Mouse (Mus musculus) cerebral cortex, adult 2 months (tissue): ENCODE data around the gene Lrpap1.

Experiments
- WGBS: fragments of 180-500 bp; shearing (Covaris S2); methylation state at CpG from one replicate; pipeline ENCODE4 v1.1.7; 2018; 5-methylcytosine and 5-hydroxymethylcytosine counted together

Gene Lrpap1

GRCm38 (mm10) chr5:35120024-35120423, 14.5 kb upstream of the Lrpap1 start:
- WGBS = 57% methylated on average over 8 of the region's 8 CpGs

- WGBS = 96% methylated on average over 2 of the region's 2 CpGs
Measured at GRCm38 (mm10) chr5:35118418-35118817, 12.9 kb upstream of the Lrpap1 start.

GRCm38 (mm10) chr5:35117633-35118032, 12.1 kb upstream of the Lrpap1 start:
- WGBS = 83% methylated on average over 3 of the region's 3 CpGs

GRCm38 (mm10) chr5:35116002-35116401, 10.4 kb upstream of the Lrpap1 start:
- WGBS = 90% methylated on average over 3 of the region's 3 CpGs

- WGBS = 53% methylated on average over 4 of the region's 4 CpGs
Measured at GRCm38 (mm10) chr5:35112444-35112843, 6.9 kb upstream of the Lrpap1 start.

GRCm38 (mm10) chr5:35105922-35106298, 344 bp upstream of the Lrpap1 start:
- WGBS = 5% methylated on average over 11 of the region's 11 CpGs

- 59% methylated on average over 8 of the region's 8 CpGs for WGBS
Measured at GRCm38 (mm10) chr5:35104183-35104959, 1.2 kb downstream of the Lrpap1 start.

- 94% methylated on average over 2 of the region's 2 CpGs for WGBS
Measured at GRCm38 (mm10) chr5:35103528-35103927, 2.0 kb downstream of the Lrpap1 start.

GRCm38 (mm10) chr5:35103086-35103485, 2.5 kb downstream of the Lrpap1 start:
- WGBS = 77% methylated on average over 8 of the region's 8 CpGs

GRCm38 (mm10) chr5:35091636-35092035, 13.9 kb downstream of the Lrpap1 start:
- 87% methylated on average over 3 of the region's 3 CpGs for WGBS

- WGBS = 86% methylated on average over 5 of the region's 5 CpGs
Measured at GRCm38 (mm10) chr5:35089614-35089963, 16.0 kb downstream of the Lrpap1 start.

- 65% methylated on average over 9 of the region's 9 CpGs for WGBS
Measured at GRCm38 (mm10) chr5:35088785-35089613, 16.6 kb downstream of the Lrpap1 start.

GRCm38 (mm10) chr5:35084913-35085312, 20.7 kb downstream of the Lrpap1 start:
- WGBS = 70% methylated on average over 3 of the region's 3 CpGs

- 76% methylated on average over 18 of the region's 18 CpGs for WGBS
Measured at GRCm38 (mm10) chr5:35079101-35079500, 26.5 kb downstream of the Lrpap1 start.

- WGBS = 86% methylated on average over 1 of the region's 1 CpGs
Measured at GRCm38 (mm10) chr5:35076369-35076768, 29.2 kb downstream of the Lrpap1 start.

GRCm38 (mm10) chr5:35073992-35074391, 31.6 kb downstream of the Lrpap1 start:
- 60% methylated on average over 9 of the region's 9 CpGs for WGBS

GRCm38 (mm10) chr5:35073235-35073634, 32.3 kb downstream of the Lrpap1 start:
- 85% methylated on average over 11 of the region's 11 CpGs for WGBS

- 89% methylated on average over 6 of the region's 6 CpGs for WGBS
Measured at GRCm38 (mm10) chr5:35071855-35072254, 33.7 kb downstream of the Lrpap1 start.

GRCm38 (mm10) chr5:35070953-35071352, 34.6 kb downstream of the Lrpap1 start:
- 28% methylated on average over 7 of the region's 7 CpGs for WGBS

- 91% methylated on average over 8 of the region's 8 CpGs for WGBS
Measured at GRCm38 (mm10) chr5:35070314-35070713, 35.3 kb downstream of the Lrpap1 start.

GRCm38 (mm10) chr5:35069841-35070240, 35.7 kb downstream of the Lrpap1 start:
- WGBS = 90% methylated on average over 2 of the region's 2 CpGs

- WGBS = 93% methylated on average over 3 of the region's 3 CpGs
Measured at GRCm38 (mm10) chr5:35060098-35060497, 45.5 kb downstream of the Lrpap1 start.

- 60% methylated on average over 1 of the region's 1 CpGs for WGBS
Measured at GRCm38 (mm10) chr5:35058216-35058615, 47.4 kb downstream of the Lrpap1 start.
